Mouse (Mus musculus): ENCODE measurements around the gene Slc22a18. TPM values are rescaled to one million over a fixed set of nuclear protein-coding genes. Genes with fewer than 3 reads are reported as not detected.

Slc22a18 gene
- polyA plus RNA-seq, 1 experiment: 17.8 TPM

- no peak for DNase-seq (ENCODE audit: low spot score)
Observed at GRCm38 (mm10) chr7:143462516-143462915, 11.0 kb upstream of the Slc22a18 start.

- DNase-seq (ENCODE audit: low spot score): peak; percentile 79
Observed at GRCm38 (mm10) chr7:143463865-143464415, 9.6 kb upstream of the Slc22a18 start.

GRCm38 (mm10) chr7:143464811-143465560 lies 8.6 kb upstream of the Slc22a18 start:
- DNase-seq (ENCODE audit: low spot score): peak; percentile 36

GRCm38 (mm10) chr7:143466099-143466677 lies 7.3 kb upstream of the Slc22a18 start:
- peak; percentile 73 for DNase-seq (ENCODE audit: low spot score)

GRCm38 (mm10) chr7:143467714-143468113 lies 5.8 kb upstream of the Slc22a18 start:
- no peak for DNase-seq (ENCODE audit: low spot score)

- DNase-seq (ENCODE audit: low spot score): peak; percentile 70
Observed at GRCm38 (mm10) chr7:143469946-143470345, 3.6 kb upstream of the Slc22a18 start.

- DNase-seq (ENCODE audit: low spot score): no peak
Observed at GRCm38 (mm10) chr7:143474811-143475210, 1.3 kb downstream of the Slc22a18 start.

GRCm38 (mm10) chr7:143475876-143476275 lies 2.3 kb downstream of the Slc22a18 start:
- no peak for DNase-seq (ENCODE audit: low spot score)

GRCm38 (mm10) chr7:143476702-143477335 lies 3.3 kb downstream of the Slc22a18 start:
- no peak for DNase-seq (ENCODE audit: low spot score)

GRCm38 (mm10) chr7:143477800-143478199 lies 4.3 kb downstream of the Slc22a18 start:
- no peak for DNase-seq (ENCODE audit: low spot score)

- peak; percentile 60 for DNase-seq (ENCODE audit: low spot score)
Observed at GRCm38 (mm10) chr7:143480498-143480897, 7.0 kb downstream of the Slc22a18 start.

- no peak for DNase-seq (ENCODE audit: low spot score)
Observed at GRCm38 (mm10) chr7:143481806-143482387, 8.4 kb downstream of the Slc22a18 start.

GRCm38 (mm10) chr7:143482541-143482940 lies 9.0 kb downstream of the Slc22a18 start:
- DNase-seq (ENCODE audit: low spot score): no peak

- DNase-seq (ENCODE audit: low spot score): no peak
Observed at GRCm38 (mm10) chr7:143489735-143490134, 16.2 kb downstream of the Slc22a18 start.

GRCm38 (mm10) chr7:143493616-143494126 lies 20.1 kb downstream of the Slc22a18 start:
- no peak for DNase-seq (ENCODE audit: low spot score)

- no peak for DNase-seq (ENCODE audit: low spot score)
Observed at GRCm38 (mm10) chr7:143495104-143495961, 21.8 kb downstream of the Slc22a18 start.

- DNase-seq (ENCODE audit: low spot score): no peak
Observed at GRCm38 (mm10) chr7:143498584-143498983, 25.0 kb downstream of the Slc22a18 start.

- no peak for DNase-seq (ENCODE audit: low spot score)
Observed at GRCm38 (mm10) chr7:143500912-143501311, 27.4 kb downstream of the Slc22a18 start.

GRCm38 (mm10) chr7:143501643-143502417 lies 28.3 kb downstream of the Slc22a18 start:
- peak; percentile 45 for DNase-seq (ENCODE audit: low spot score)
